Mouse (Mus musculus): ENCODE results near the gene Surf6.
A peak's percentile ranks its signal among the peaks of the same experiment; 100 is the strongest.
"Not testable (repeated sequence)": the region's sequence is repeated elsewhere in the genome, so short reads cannot be mapped to it uniquely, and the experiment has no call there.

Gene Surf6

GRCm38 (mm10) chr2:26912253-26912770 is 9.6 kb upstream of the Surf6 start:
- no peak for DNase-seq

GRCm38 (mm10) chr2:26910994-26911765 is 8.5 kb upstream of the Surf6 start:
- DNase-seq: peak; percentile 54

GRCm38 (mm10) chr2:26910124-26910993 is 7.7 kb upstream of the Surf6 start, which contains the start of the genes Med22 and Rpl7a:
Med22 (minus strand) TSS chr2:26910677.
Rpl7a (plus strand) TSS chr2:26910764.
- peak; percentile 100 for DNase-seq

GRCm38 (mm10) chr2:26909387-26909784 is 6.7 kb upstream of the Surf6 start:
- DNase-seq: no peak

- DNase-seq: no peak
Measured at GRCm38 (mm10) chr2:26908710-26909386, 6.2 kb upstream of the Surf6 start.

- no peak for DNase-seq
Measured at GRCm38 (mm10) chr2:26907109-26907508, 4.4 kb upstream of the Surf6 start.

- no peak for DNase-seq
Measured at GRCm38 (mm10) chr2:26906431-26906830, 3.8 kb upstream of the Surf6 start.

GRCm38 (mm10) chr2:26905936-26906335 is 3.3 kb upstream of the Surf6 start:
- DNase-seq: no peak

- DNase-seq: no peak
Measured at GRCm38 (mm10) chr2:26903311-26903710, 632 bp upstream of the Surf6 start.

GRCm38 (mm10) chr2:26901834-26902400 is 762 bp downstream of the Surf6 start:
- no peak for DNase-seq

- no peak for DNase-seq
Measured at GRCm38 (mm10) chr2:26900731-26901130, 1.9 kb downstream of the Surf6 start.

GRCm38 (mm10) chr2:26895898-26896297 is 6.8 kb downstream of the Surf6 start:
- DNase-seq: no peak

GRCm38 (mm10) chr2:26886170-26886569 is 16.5 kb downstream of the Surf6 start:
- DNase-seq: not testable (repeated sequence)

GRCm38 (mm10) chr2:26885541-26885940 is 17.1 kb downstream of the Surf6 start:
- not testable (repeated sequence) for DNase-seq

GRCm38 (mm10) chr2:26878571-26878970 is 24.1 kb downstream of the Surf6 start:
- no peak for DNase-seq

GRCm38 (mm10) chr2:26870666-26871065 is 32.0 kb downstream of the Surf6 start:
- no peak for DNase-seq

GRCm38 (mm10) chr2:26864879-26865278 is 37.8 kb downstream of the Surf6 start, which contains the start of gene Abo:
Abo (minus strand) TSS chr2:26864979.
- no peak for DNase-seq

GRCm38 (mm10) chr2:26862856-26863255 is 39.8 kb downstream of the Surf6 start:
- no peak for DNase-seq

GRCm38 (mm10) chr2:26847706-26848105 is 55.0 kb downstream of the Surf6 start:
- peak; percentile 5 for DNase-seq
